Mouse (Mus musculus): ENCODE measurements around the gene Lrrc20.
A peak's percentile ranks its signal among the peaks of the same experiment; 100 is the strongest.

The Lrrc20 gene

GRCm38 (mm10) chr10:61474344-61474743 is 1.3 kb upstream of the Lrrc20 start:
- no peak for DNase-seq

DNA sequence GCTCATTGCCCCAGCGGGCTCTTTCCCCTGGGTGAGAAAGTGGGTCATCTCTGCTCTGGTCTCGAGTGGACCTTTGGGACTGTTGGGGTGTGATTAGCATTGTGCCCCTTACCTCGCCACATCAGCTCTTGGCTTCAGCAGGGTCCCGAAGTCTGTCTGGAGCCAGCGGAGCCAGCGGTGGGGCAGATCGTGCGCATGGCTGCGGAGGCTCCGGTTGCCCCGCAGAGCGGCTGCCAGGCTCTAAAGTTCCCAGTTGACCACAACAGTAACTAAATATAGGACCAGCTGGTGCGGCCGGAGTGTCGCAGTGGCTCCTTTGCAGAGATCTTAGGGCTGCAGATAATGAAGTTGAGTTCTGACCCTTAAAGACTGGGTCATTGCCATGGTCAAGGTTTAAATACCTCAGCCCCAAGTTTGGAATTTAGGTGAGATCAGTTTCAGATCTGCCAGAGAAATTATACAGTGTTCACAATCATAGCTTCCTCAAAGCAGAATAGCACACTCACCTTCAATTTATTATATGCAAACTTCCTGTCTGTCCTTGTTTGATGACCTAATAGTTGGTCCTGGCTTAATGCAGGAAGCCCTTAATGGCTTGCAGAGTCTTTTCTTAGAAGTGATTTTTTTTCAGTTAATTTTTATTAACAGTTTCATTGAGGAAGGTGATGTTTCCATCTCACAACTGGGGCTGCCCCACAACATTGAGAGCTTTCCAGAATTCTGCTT is 1.0 kb downstream of the Lrrc20 start:
- peak in 1 of 2 experiments; percentile 42 for DNase-seq

- no peak for DNase-seq
Observed at GRCm38 (mm10) chr10:61479461-61479860, 3.9 kb downstream of the Lrrc20 start.

GRCm38 (mm10) chr10:61479927-61480326 is 4.3 kb downstream of the Lrrc20 start:
- DNase-seq = no peak

- DNase-seq = no peak
Observed at GRCm38 (mm10) chr10:61480488-61480887, 4.9 kb downstream of the Lrrc20 start.

DNA sequence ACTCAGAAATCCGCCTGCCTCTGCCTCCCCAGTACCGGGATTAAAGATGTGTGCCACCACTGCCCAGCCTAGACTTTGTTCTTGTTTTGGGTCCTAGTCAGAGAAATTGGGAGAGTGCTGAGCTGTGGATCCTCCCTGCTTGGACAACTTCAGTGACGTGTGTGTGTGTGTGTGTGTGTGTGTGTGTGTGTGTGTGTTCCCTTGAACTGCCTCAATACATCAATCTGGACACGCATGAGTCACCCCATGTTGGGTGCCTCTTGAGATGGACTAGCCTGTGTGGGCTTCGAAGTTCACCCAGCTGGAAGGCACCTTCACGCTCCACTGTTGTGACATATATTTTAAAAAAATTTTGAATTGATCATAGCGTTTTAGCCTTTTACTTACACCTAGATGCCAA is 7.2 kb downstream of the Lrrc20 start:
- DNase-seq = no peak

- DNase-seq = no peak
Observed at GRCm38 (mm10) chr10:61484801-61485200, 9.2 kb downstream of the Lrrc20 start.

DNA sequence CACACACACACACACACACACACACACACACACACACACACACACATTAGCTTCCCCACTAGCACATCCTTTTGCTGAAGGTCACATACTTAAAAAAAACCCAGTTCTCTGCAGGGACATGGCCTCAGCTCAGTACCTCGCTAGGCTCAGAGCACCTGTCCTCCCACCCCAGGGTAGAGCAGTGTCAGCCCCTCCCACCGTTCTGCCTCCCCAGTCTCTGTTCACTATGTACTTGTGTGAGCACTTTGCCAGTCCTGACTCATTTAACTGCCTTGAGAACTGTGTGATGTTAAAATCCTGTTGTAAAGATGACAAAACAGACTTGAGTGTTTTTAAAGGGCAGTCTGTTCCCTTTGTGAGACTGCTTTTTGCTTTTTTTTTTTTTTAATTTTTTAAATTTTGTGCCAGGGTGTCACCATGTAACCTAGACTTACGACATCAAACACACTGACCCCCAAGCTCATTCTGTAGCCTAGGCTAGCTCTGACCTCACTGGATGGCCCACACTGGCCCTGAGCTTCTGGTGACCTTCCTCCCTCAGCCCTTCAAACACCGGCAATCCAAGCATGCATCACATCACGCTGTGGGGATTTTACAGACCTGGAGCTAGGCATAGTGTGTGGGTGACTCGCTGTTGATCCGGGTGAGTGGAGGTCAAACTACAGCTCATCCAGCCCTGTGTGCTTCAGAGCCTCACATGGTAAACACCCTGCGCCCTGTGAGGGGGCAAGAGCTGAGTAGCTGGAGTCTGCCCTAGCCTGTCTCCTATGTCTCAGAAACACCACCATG is 11.1 kb downstream of the Lrrc20 start:
- no peak for DNase-seq

DNA sequence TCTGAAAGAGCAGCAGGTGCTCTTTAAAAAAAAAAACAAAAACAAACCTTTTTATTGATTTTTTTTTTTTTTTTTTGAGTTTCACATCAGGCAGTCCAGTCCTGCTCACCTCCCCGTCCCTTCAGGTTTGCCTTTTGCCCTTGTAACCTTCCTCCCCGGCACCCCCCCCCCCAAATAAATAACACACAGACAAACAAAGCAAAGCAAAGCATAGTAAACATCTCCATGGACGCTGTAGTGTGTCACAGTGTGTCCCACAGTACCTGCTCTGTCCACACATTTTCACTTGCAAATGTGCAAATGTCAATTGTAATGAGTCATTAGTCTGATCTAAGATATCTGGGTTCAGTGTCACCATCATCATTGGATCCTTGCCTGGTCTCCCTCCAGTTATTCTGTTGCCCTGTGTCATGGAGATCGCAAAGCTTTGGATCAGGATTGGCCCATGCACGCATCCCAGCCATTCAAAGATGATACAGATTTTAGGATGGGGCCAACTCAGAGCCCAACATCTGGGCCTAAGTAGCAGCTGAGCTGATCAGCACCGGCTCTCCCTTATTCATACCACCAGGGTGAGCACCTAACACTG is 13.0 kb downstream of the Lrrc20 start:
- DNase-seq = no peak

DNA sequence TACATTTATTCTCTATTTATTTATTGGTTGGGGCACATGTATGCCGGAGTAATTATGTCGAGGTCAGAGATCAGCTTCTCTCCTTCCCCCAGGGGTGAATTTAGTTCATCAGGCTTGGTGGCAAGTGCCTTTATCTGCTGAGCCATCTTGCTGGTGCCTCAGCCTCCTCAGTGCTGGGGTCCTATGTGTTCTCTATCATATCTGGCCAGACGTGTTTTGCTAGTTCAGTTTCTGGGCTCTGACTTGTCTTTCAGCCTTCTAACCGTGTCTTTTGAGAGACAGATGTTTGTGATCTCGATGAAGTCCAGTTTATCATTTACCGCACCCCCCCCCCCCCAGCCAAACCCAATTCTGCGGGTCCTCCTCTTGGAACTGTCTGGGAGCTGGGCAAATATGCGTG is 16.0 kb downstream of the Lrrc20 start:
- no peak for DNase-seq

- peak; percentile 84 to 88 for DNase-seq
Observed at GRCm38 (mm10) chr10:61492040-61492439, 16.4 kb downstream of the Lrrc20 start.

GRCm38 (mm10) chr10:61495461-61495860 is 19.9 kb downstream of the Lrrc20 start:
- no peak for DNase-seq

DNA sequence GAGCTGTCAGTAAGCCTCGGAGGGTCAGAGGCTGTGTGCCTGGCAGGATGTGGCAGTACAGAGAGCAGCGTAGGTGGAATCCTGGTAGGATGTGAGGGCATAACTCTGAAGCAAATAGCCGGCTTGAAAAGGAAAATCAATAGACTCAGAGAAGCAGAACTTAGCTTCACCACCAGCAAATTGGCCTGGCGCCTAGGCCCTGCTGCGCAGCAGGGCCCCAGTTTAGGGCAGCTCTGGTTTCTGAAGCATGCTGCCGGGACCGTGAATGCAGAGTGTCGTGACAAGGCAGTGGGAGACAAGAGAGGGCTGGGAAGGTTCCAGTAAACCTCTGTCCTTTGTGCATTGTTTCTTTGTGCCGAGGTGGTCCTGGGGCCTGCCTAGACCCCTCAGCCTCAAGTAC is 20.6 kb downstream of the Lrrc20 start:
- DNase-seq = no peak

DNA sequence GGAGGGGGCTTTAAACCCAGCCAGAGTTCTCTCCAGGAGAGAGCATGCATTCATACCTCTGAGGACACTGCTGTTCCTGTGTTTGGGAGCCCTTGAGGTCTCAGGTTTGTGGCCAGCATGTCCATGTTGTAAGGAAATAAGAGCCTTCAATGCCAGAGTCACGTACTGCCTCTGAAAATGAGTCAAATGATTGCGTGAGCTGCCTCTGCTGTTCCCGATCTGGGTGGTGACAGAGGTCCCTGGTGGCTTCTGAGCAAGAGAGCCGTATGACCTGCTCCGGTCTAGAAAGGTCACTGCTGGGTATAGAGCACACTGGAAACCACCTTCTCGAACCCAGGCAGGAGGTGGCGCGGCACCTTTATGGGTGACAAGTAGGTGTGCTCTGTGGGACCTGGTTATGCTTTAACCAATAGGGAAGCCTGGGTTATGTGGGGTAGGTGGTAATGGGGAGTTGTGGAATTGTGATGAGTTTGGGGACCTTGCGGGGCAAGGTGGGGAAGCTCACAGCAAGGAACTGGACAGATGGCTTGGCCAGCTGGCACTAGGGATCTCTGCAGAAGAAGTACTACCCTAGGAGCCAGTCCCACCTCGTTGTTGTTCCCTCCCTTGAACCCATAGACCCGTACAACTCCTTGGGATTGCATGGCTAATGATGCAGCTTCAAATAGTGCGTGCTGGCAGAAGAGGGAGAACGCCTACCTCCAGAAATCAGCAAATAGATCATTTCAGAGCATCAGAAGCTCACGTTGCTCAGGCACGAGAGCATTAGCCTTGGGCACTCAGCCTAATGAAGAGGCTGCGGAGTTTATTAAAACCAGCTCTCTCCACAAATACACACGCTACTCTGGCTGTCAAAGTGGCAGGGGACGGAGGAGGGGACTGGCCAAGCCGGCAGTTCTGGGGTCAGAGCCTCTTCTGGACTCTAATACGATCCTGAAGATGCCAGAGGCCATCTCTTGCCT is 24.2 kb downstream of the Lrrc20 start:
- DNase-seq = no peak

- DNase-seq = no peak
Observed at GRCm38 (mm10) chr10:61500756-61501155, 25.2 kb downstream of the Lrrc20 start.

GRCm38 (mm10) chr10:61504073-61504472 is 28.5 kb downstream of the Lrrc20 start:
- no peak for DNase-seq

- DNase-seq = no peak
Observed at GRCm38 (mm10) chr10:61506381-61507200, 31.0 kb downstream of the Lrrc20 start.

DNA sequence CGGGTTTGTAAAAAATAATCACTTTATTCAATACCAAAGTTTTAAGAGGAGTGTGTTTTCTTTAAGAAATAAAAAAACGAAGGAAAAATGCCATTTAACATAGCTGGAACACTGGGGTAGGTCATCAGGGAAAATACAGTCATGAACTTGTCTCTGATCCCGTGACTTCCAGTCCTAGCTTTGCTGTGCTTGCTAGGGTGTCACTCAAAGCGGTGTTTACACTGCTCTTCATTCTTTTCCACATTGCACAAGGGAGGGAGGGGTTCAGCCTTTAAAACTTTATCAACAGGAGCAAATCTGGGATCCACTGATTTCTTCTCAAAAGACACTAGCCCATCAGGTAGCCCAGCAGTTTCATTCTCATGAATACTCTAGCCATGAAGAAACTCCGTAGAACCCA is 34.3 kb downstream of the Lrrc20 start:
- no peak for DNase-seq

- DNase-seq = no peak
Observed at GRCm38 (mm10) chr10:61510809-61511208, 35.2 kb downstream of the Lrrc20 start.

DNA sequence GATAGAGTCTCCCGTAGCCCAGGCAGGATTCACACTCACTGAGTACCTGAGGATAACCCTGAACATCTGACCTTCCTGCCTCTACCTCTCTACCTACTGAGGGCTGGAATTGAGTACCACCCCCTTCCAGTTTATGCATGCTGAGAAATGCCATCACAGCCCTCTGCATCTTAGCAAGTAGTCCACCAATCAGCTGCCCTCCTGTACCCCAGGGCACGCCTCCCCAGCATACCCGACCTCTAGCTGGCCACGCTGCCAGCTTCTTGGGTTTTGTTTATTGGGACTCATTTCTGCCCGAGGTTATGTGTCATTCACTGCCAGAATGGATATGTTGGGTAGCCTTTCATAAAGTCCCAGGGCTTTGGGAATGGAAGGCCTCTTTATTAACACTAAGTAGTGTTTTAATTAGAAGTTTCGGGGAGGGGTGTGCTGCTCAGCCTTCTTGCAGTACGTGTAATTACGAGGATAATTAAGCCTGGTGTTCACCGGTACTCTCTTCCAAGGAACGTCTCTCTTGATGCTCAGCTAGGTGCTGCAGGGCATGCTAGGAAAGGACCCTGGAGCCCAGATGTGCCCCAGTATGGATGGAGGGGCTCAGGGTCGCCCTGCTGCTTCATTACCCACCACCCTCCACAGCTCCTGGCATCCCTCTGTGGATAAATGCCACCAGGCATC is 36.8 kb downstream of the Lrrc20 start:
- DNase-seq = no peak

GRCm38 (mm10) chr10:61516866-61517265 is 41.3 kb downstream of the Lrrc20 start:
- no peak for DNase-seq

All from lung, postnatal 4 days (tissue).